Mouse (Mus musculus): ENCODE data around the gene Unc5a. TPM values are rescaled to one million over a fixed set of nuclear protein-coding genes. Genes with fewer than 3 reads are reported as not detected.

The Unc5a gene
- total RNA-seq, 2 experiments from 2014 or later = 110 to 116 TPM

GRCm38 (mm10) chr13:55011103-55011502 is 61.9 kb downstream of the Unc5a start:
- H3K4me3 ChIP-seq = no peak overlapping the region
- no peak overlapping the region for H3K27ac ChIP-seq
- no peak for TF ChIP-seq CTCF (IDR thresholded peaks at IDR 0.05)
- intact Hi-C loops (cut with DNase I) = no loop called here
- DNase-seq (ENCODE audit: extremely low spot score in 1 of 2, low spot score in 2 of 2) = no peak

- no peak for DNase-seq (ENCODE audit: extremely low spot score in 1 of 2, low spot score in 2 of 2)
- no peak overlapping the region for H3K4me3 ChIP-seq
- TF ChIP-seq CTCF (IDR thresholded peaks at IDR 0.05) = peak; percentile 48
- intact Hi-C loops (cut with DNase I) = no loop called here
- H3K27ac ChIP-seq = no peak overlapping the region
These were observed 62.8 kb downstream of the Unc5a start for GRCm38 (mm10) chr13:55011981-55012478.

- no peak overlapping the region for H3K27ac ChIP-seq
- no peak for DNase-seq (ENCODE audit: extremely low spot score in 1 of 2, low spot score in 2 of 2)
- no peak overlapping the region for H3K4me3 ChIP-seq
- TF ChIP-seq CTCF (IDR thresholded peaks at IDR 0.05) = peak; percentile 16
- intact Hi-C loops (cut with DNase I) = no loop called here
These were observed 64.6 kb downstream of the Unc5a start for GRCm38 (mm10) chr13:55013702-55014344.

GRCm38 (mm10) chr13:55014451-55014850 is 65.2 kb downstream of the Unc5a start:
- DNase-seq (ENCODE audit: extremely low spot score in 1 of 2, low spot score in 2 of 2) = no peak
- H3K4me3 ChIP-seq = no peak overlapping the region
- intact Hi-C loops (cut with DNase I) = no loop called here
- H3K27ac ChIP-seq = no peak overlapping the region
- TF ChIP-seq CTCF (IDR thresholded peaks at IDR 0.05) = no peak

GRCm38 (mm10) chr13:55017154-55017897 is 68.1 kb downstream of the Unc5a start:
- Histone ChIP-seq H3K4me3 (no peak overlapping the region), H3K27ac (no peak overlapping the region)
- intact Hi-C loops (cut with DNase I) = no loop called here
- DNase-seq (ENCODE audit: extremely low spot score in 1 of 2, low spot score in 2 of 2) = no peak
- TF ChIP-seq CTCF (IDR thresholded peaks at IDR 0.05) = no peak

GRCm38 (mm10) chr13:55017898-55018599 is 68.8 kb downstream of the Unc5a start:
- no peak for TF ChIP-seq CTCF (IDR thresholded peaks at IDR 0.05)

GRCm38 (mm10) chr13:55018700-55019099 is 69.5 kb downstream of the Unc5a start:
- no peak for DNase-seq (ENCODE audit: extremely low spot score in 1 of 2, low spot score in 2 of 2)
- no peak for TF ChIP-seq CTCF (IDR thresholded peaks at IDR 0.05)
- Histone ChIP-seq H3K27ac (no peak overlapping the region), H3K4me3 (no peak overlapping the region)
- intact Hi-C loops (cut with DNase I) = no loop called here

More at GRCm38 (mm10) chr13:55017898-55018599, 68.8 kb downstream of the Unc5a start:
- no peak for DNase-seq (ENCODE audit: extremely low spot score in 1 of 2, low spot score in 2 of 2)
- no peak overlapping the region for H3K4me3 ChIP-seq
- intact Hi-C loops (cut with DNase I) = no loop called here
- no peak overlapping the region for H3K27ac ChIP-seq

GRCm38 (mm10) chr13:55019181-55019580 is 70.0 kb downstream of the Unc5a start:
- Histone ChIP-seq H3K27ac (no peak overlapping the region), H3K4me3 (no peak overlapping the region)
- TF ChIP-seq CTCF (IDR thresholded peaks at IDR 0.05) = no peak; the same call in none of the 2 replicates
- DNase-seq (ENCODE audit: extremely low spot score in 1 of 2, low spot score in 2 of 2) = no peak
- intact Hi-C loops (cut with DNase I) = no loop called here

- intact Hi-C loops (cut with DNase I) = no loop called here
- Histone ChIP-seq H3K27ac (no peak overlapping the region), H3K4me3 (no peak overlapping the region)
- DNase-seq (ENCODE audit: extremely low spot score in 1 of 2, low spot score in 2 of 2) = no peak
- TF ChIP-seq CTCF (IDR thresholded peaks at IDR 0.05) = no peak
These were observed 70.8 kb downstream of the Unc5a start for GRCm38 (mm10) chr13:55020051-55020450.

GRCm38 (mm10) chr13:55021194-55021779 is 72.1 kb downstream of the Unc5a start, which contains the start of gene Hk3:
TSS of gene Hk3 (minus strand) at chr13:55021385.
- H3K27ac ChIP-seq = no peak within 1 kb of the TSS
- DNase-seq (ENCODE audit: extremely low spot score in 1 of 2, low spot score in 2 of 2) = no peak
- intact Hi-C loops (cut with DNase I) = no loop called here

GRCm38 (mm10) chr13:55022256-55022655 is 73.0 kb downstream of the Unc5a start:
- Histone ChIP-seq H3K4me3 (no peak overlapping the region), H3K27ac (no peak overlapping the region)
- no peak for TF ChIP-seq CTCF (IDR thresholded peaks at IDR 0.05)
- intact Hi-C loops (cut with DNase I) = no loop called here
- DNase-seq (ENCODE audit: extremely low spot score in 1 of 2, low spot score in 2 of 2) = no peak

More at GRCm38 (mm10) chr13:55021194-55021779, 72.1 kb downstream of the Unc5a start, which contains the start of gene Hk3:
- TF ChIP-seq CTCF (IDR thresholded peaks at IDR 0.05) = no peak
- no peak within 1 kb of the TSS for H3K4me3 ChIP-seq

Data from left cerebral cortex, adult 2 months (tissue).